Mouse (Mus musculus): ENCODE results near the gene Sv2b. TPM values are rescaled to one million over a fixed set of nuclear protein-coding genes. Genes with fewer than 3 reads are reported as not detected.

Sv2b gene
- polyA plus RNA-seq, 1 experiment = 0.16 TPM

- no peak for TF ChIP-seq POLR2A (IDR thresholded peaks at IDR 0.05; ENCODE audit: low read depth, low read length)
- TF ChIP-seq CTCF (IDR thresholded peaks at IDR 0.05; ENCODE audit: borderline replicate concordance, insufficient read depth, low read length) = no peak
- no peaks in the 10 kb centered on the region for H3K4me1 ChIP-seq (ENCODE audit: control insufficient read depth, insufficient read depth, low read length)
- H3K27ac ChIP-seq (ENCODE audit: insufficient read depth, low read length) = no peak overlapping the region
- H3K4me3 ChIP-seq (ENCODE audit: insufficient read depth, low read length) = no peak overlapping the region
Observed at GRCm38 (mm10) chr7:75320009-75320408, 10.9 kb upstream of the Sv2b start.

- TF ChIP-seq POLR2A (IDR thresholded peaks at IDR 0.05; ENCODE audit: low read depth, low read length) = no peak
- TF ChIP-seq CTCF (IDR thresholded peaks at IDR 0.05; ENCODE audit: borderline replicate concordance, insufficient read depth, low read length) = no peak
- no peaks in the 10 kb centered on the region for H3K4me1 ChIP-seq (ENCODE audit: control insufficient read depth, insufficient read depth, low read length)
Observed at GRCm38 (mm10) chr7:75318320-75318719, 9.3 kb upstream of the Sv2b start.

GRCm38 (mm10) chr7:75314873-75315272 lies 5.8 kb upstream of the Sv2b start:
- no peaks in the 10 kb centered on the region for H3K4me1 ChIP-seq (ENCODE audit: control insufficient read depth, insufficient read depth, low read length)
- H3K27ac ChIP-seq (ENCODE audit: insufficient read depth, low read length) = no peak overlapping the region
- TF ChIP-seq CTCF (IDR thresholded peaks at IDR 0.05; ENCODE audit: borderline replicate concordance, insufficient read depth, low read length) (no peak), POLR2A (IDR thresholded peaks at IDR 0.05; ENCODE audit: low read depth, low read length) (no peak)
- H3K4me3 ChIP-seq (ENCODE audit: insufficient read depth, low read length) = no peak overlapping the region

More at GRCm38 (mm10) chr7:75318320-75318719, 9.3 kb upstream of the Sv2b start:
- no peak overlapping the region for H3K4me3 ChIP-seq (ENCODE audit: insufficient read depth, low read length)
- no peak overlapping the region for H3K27ac ChIP-seq (ENCODE audit: insufficient read depth, low read length)

GRCm38 (mm10) chr7:75309570-75309969 lies 508 bp upstream of the Sv2b start:
- H3K4me1 ChIP-seq (ENCODE audit: control insufficient read depth, insufficient read depth, low read length) = no peaks in the 10 kb centered on the region
- TF ChIP-seq POLR2A (IDR thresholded peaks at IDR 0.05; ENCODE audit: low read depth, low read length) = no peak
- TF ChIP-seq CTCF (IDR thresholded peaks at IDR 0.05; ENCODE audit: borderline replicate concordance, insufficient read depth, low read length) = no peak
- H3K27ac ChIP-seq (ENCODE audit: insufficient read depth, low read length) = no peak overlapping the region
- H3K4me3 ChIP-seq (ENCODE audit: insufficient read depth, low read length) = no peak overlapping the region

GRCm38 (mm10) chr7:75308140-75308456 lies 964 bp downstream of the Sv2b start:
- Histone ChIP-seq H3K27ac (ENCODE audit: insufficient read depth, low read length) (no peak overlapping the region), H3K4me3 (ENCODE audit: insufficient read depth, low read length) (peak overlapping the region; percentile 6; the same call in 1 of the 2 replicates)
- TF ChIP-seq POLR2A (IDR thresholded peaks at IDR 0.05; ENCODE audit: low read depth, low read length) (no peak), CTCF (IDR thresholded peaks at IDR 0.05; ENCODE audit: borderline replicate concordance, insufficient read depth, low read length) (no peak)

GRCm38 (mm10) chr7:75307570-75308087 lies 1.4 kb downstream of the Sv2b start:
- Histone ChIP-seq H3K4me3 (ENCODE audit: insufficient read depth, low read length) (no peak overlapping the region), H3K27ac (ENCODE audit: insufficient read depth, low read length) (no peak overlapping the region), H3K4me1 (ENCODE audit: control insufficient read depth, insufficient read depth, low read length) (no peaks in the 10 kb centered on the region)
- TF ChIP-seq CTCF (IDR thresholded peaks at IDR 0.05; ENCODE audit: borderline replicate concordance, insufficient read depth, low read length) = no peak
- no peak for TF ChIP-seq POLR2A (IDR thresholded peaks at IDR 0.05; ENCODE audit: low read depth, low read length)

More at GRCm38 (mm10) chr7:75308140-75308456, 964 bp downstream of the Sv2b start:
- no peaks in the 10 kb centered on the region for H3K4me1 ChIP-seq (ENCODE audit: control insufficient read depth, insufficient read depth, low read length)

GRCm38 (mm10) chr7:75305901-75306465 lies 3.1 kb downstream of the Sv2b start:
- Histone ChIP-seq H3K27ac (ENCODE audit: insufficient read depth, low read length) (no peak overlapping the region), H3K4me1 (ENCODE audit: control insufficient read depth, insufficient read depth, low read length) (no peaks in the 10 kb centered on the region), H3K4me3 (ENCODE audit: insufficient read depth, low read length) (no peak overlapping the region)
- TF ChIP-seq CTCF (IDR thresholded peaks at IDR 0.05; ENCODE audit: borderline replicate concordance, insufficient read depth, low read length) = no peak
- TF ChIP-seq POLR2A (IDR thresholded peaks at IDR 0.05; ENCODE audit: low read depth, low read length) = no peak

GRCm38 (mm10) chr7:75302523-75303215 lies 6.4 kb downstream of the Sv2b start:
- TF ChIP-seq CTCF (IDR thresholded peaks at IDR 0.05; ENCODE audit: borderline replicate concordance, insufficient read depth, low read length) (no peak), POLR2A (IDR thresholded peaks at IDR 0.05; ENCODE audit: low read depth, low read length) (no peak)
- Histone ChIP-seq H3K4me1 (ENCODE audit: control insufficient read depth, insufficient read depth, low read length) (no peaks in the 10 kb centered on the region), H3K27ac (ENCODE audit: insufficient read depth, low read length) (no peak overlapping the region), H3K4me3 (ENCODE audit: insufficient read depth, low read length) (no peak overlapping the region)

GRCm38 (mm10) chr7:75299245-75299644 lies 9.8 kb downstream of the Sv2b start:
- TF ChIP-seq CTCF (IDR thresholded peaks at IDR 0.05; ENCODE audit: borderline replicate concordance, insufficient read depth, low read length) = no peak
- no peak for TF ChIP-seq POLR2A (IDR thresholded peaks at IDR 0.05; ENCODE audit: low read depth, low read length)

GRCm38 (mm10) chr7:75296688-75297119 lies 12.4 kb downstream of the Sv2b start:
- TF ChIP-seq POLR2A (IDR thresholded peaks at IDR 0.05; ENCODE audit: low read depth, low read length) (no peak), CTCF (IDR thresholded peaks at IDR 0.05; ENCODE audit: borderline replicate concordance, insufficient read depth, low read length) (no peak)
- no peaks in the 10 kb centered on the region for H3K4me1 ChIP-seq (ENCODE audit: control insufficient read depth, insufficient read depth, low read length)
- no peak overlapping the region for H3K4me3 ChIP-seq (ENCODE audit: insufficient read depth, low read length)
- H3K27ac ChIP-seq (ENCODE audit: insufficient read depth, low read length) = no peak overlapping the region

More at GRCm38 (mm10) chr7:75299245-75299644, 9.8 kb downstream of the Sv2b start:
- no peak overlapping the region for H3K27ac ChIP-seq (ENCODE audit: insufficient read depth, low read length)
- no peak overlapping the region for H3K4me3 ChIP-seq (ENCODE audit: insufficient read depth, low read length)
- H3K4me1 ChIP-seq (ENCODE audit: control insufficient read depth, insufficient read depth, low read length) = no peaks in the 10 kb centered on the region

Measured in embryonic fibroblast, embryonic 13.5 days (primary cell).